Mouse (Mus musculus) MEL (cell line): ENCODE results near the gene Pakap. TPM values are rescaled to one million over a fixed set of nuclear protein-coding genes. Genes with fewer than 3 reads are reported as not detected.

Source experiments
- DNase-seq: peaks from one replicate; pipeline ENCODE4 v3.0.0; 2011; ENCODE audit warnings: low read depth, low spot score
- H3K27ac ChIP-seq: 2 replicates; pipeline ENCODE4 v1.5.1; 2012; ENCODE audit warnings: low read depth, mild to moderate bottlenecking, control low read depth, low read length, moderate library complexity; ENCODE audit not compliant: control insufficient read depth
- H3K27me3 ChIP-seq, 2 experiments: fragments of 150-350 bp in 1 of 2; sonication (generic) in 1 of 2; 2 replicates each; pipeline ENCODE4 v1.6.1; 2012; ENCODE audit warnings: low read length in 2 of 2, mild to moderate bottlenecking in 2 of 2, improper control_type of control experiment in 1 of 2, moderate library complexity in 1 of 2; ENCODE audit not compliant: insufficient read depth in 2 of 2, control insufficient read depth in 1 of 2
- H3K36me3 ChIP-seq, 2 experiments: 2 replicates each; pipeline ENCODE4 v1.6.1; 2012 to 2014; ENCODE audit warnings: low read length in 2 of 2, improper control_type of control experiment in 1 of 2, inconsistent platforms in 1 of 2, mild to moderate bottlenecking in 1 of 2; ENCODE audit not compliant: insufficient read depth in 2 of 2, control insufficient read depth in 1 of 2
- H3K4me1 ChIP-seq, 2 experiments: fragments of 150-350 bp in 1 of 2; sonication (generic) in 1 of 2; 2 replicates each; pipeline ENCODE4 v1.6.1; 2012; ENCODE audit warnings: low read length in 2 of 2, improper control_type of control experiment in 1 of 2, mild to moderate bottlenecking in 1 of 2; ENCODE audit not compliant: insufficient read depth in 2 of 2, control insufficient read depth in 1 of 2
- H3K4me3 ChIP-seq, 2 experiments: fragments of 150-350 bp in 1 of 2; sonication (generic) in 1 of 2; 2 replicates each; pipeline ENCODE4 v1.5.1; 2012; ENCODE audit warnings: low read depth in 2 of 2, low read length in 2 of 2, mild to moderate bottlenecking in 2 of 2, moderate library complexity in 2 of 2, control low read depth in 1 of 2, improper control_type of control experiment in 1 of 2; ENCODE audit not compliant: control insufficient read depth in 1 of 2, insufficient read depth in 1 of 2
- H3K79me2 ChIP-seq: 2 replicates; pipeline ENCODE4 v1.6.1; 2012; ENCODE audit warnings: mild to moderate bottlenecking, low read length, moderate library complexity; ENCODE audit not compliant: control insufficient read depth, poor library complexity, insufficient read depth
- H3K9ac ChIP-seq: 2 replicates; pipeline ENCODE4 v1.6.1; 2012; ENCODE audit warnings: low read depth, mild to moderate bottlenecking, control low read depth, low read length, moderate library complexity; ENCODE audit not compliant: control insufficient read depth, poor library complexity, severe bottlenecking
- H3K9me3 ChIP-seq: fragments of 150-350 bp; sonication (generic); replicated peaks from 2 replicates; pipeline ENCODE4 v1.6.1; 2012; ENCODE audit warnings: mild to moderate bottlenecking, low read length, improper control_type of control experiment, moderate library complexity; ENCODE audit not compliant: insufficient read depth
- CHD2 ChIP-seq: IDR thresholded peaks from 2 replicates; pipeline ENCODE4 v1.6.1; 2011; ENCODE audit warnings: low read length, improper control_type of control experiment
- ELF1 ChIP-seq: IDR thresholded peaks from 2 replicates; pipeline ENCODE4 v1.6.1; 2014; ENCODE audit warnings: low read depth, mild to moderate bottlenecking, inconsistent platforms, low read length, improper control_type of control experiment, moderate library complexity
- ETS1 ChIP-seq: IDR thresholded peaks from 2 replicates; pipeline ENCODE4 v1.6.1; 2012; ENCODE audit warnings: low read depth, mild to moderate bottlenecking, inconsistent platforms, low read length, improper control_type of control experiment, moderate library complexity
- GATA1 ChIP-seq: IDR thresholded peaks from 2 replicates; pipeline ENCODE4 v1.6.1; 2011; ENCODE audit warnings: low read depth, low read length, improper control_type of control experiment
- KAT2A ChIP-seq: conservative IDR thresholded peaks from 2 replicates; pipeline ENCODE4 v1.6.1; 2012; ENCODE audit warnings: low read depth, low read length, improper control_type of control experiment, inconsistent platforms
- MAFK ChIP-seq: IDR thresholded peaks from 2 replicates; pipeline ENCODE4 v1.6.1; 2011; ENCODE audit warnings: low read depth, mild to moderate bottlenecking, low read length, improper control_type of control experiment, borderline replicate concordance
- MAX ChIP-seq: IDR thresholded peaks from 2 replicates; pipeline ENCODE4 v1.6.1; 2011; ENCODE audit warnings: low read length, improper control_type of control experiment
- MAZ ChIP-seq: IDR thresholded peaks from 2 replicates; pipeline ENCODE4 v1.6.1; 2012; ENCODE audit warnings: low read depth, mild to moderate bottlenecking, inconsistent platforms, low read length, improper control_type of control experiment
- NELFE ChIP-seq: IDR thresholded peaks from 2 replicates; pipeline ENCODE4 v1.6.1; 2011; ENCODE audit warnings: low read depth, low read length, improper control_type of control experiment
- POLR2AphosphoS2 ChIP-seq: IDR thresholded peaks from 2 replicates; pipeline ENCODE4 v1.6.1; 2011; ENCODE audit warnings: low read length, improper control_type of control experiment
- POLR2AphosphoS5 ChIP-seq: IDR thresholded peaks from 2 replicates; pipeline ENCODE4 v1.6.1; 2012; ENCODE audit warnings: low read depth, borderline replicate concordance, mild to moderate bottlenecking, inconsistent platforms, low read length, moderate library complexity, mixed read lengths
- RAD21 ChIP-seq: IDR thresholded peaks from 2 replicates; pipeline ENCODE4 v1.6.1; 2011; ENCODE audit warnings: mild to moderate bottlenecking, low read depth, low read length, improper control_type of control experiment
- RCOR1 ChIP-seq: IDR thresholded peaks from 2 replicates; pipeline ENCODE4 v1.6.1; 2012; ENCODE audit warnings: low read depth, mild to moderate bottlenecking, inconsistent platforms, low read length, improper control_type of control experiment
- SIN3A ChIP-seq: IDR thresholded peaks from 2 replicates; pipeline ENCODE4 v1.6.1; 2012; ENCODE audit warnings: low read length, improper control_type of control experiment, inconsistent platforms
- TCF12 ChIP-seq: IDR thresholded peaks from 2 replicates; pipeline ENCODE4 v1.6.1; 2014; ENCODE audit warnings: low read depth, mild to moderate bottlenecking, inconsistent platforms, low read length, improper control_type of control experiment, moderate library complexity
- USF2 ChIP-seq, 2 experiments: IDR thresholded peaks; 2 replicates each; pipeline ENCODE4 v1.6.1; 2011 to 2012; ENCODE audit warnings: improper control_type of control experiment in 2 of 2, low read length in 2 of 2, borderline replicate concordance in 1 of 2, inconsistent platforms in 1 of 2, low read depth in 1 of 2, mild to moderate bottlenecking in 1 of 2; ENCODE audit not compliant: insufficient read depth in 1 of 2
- ZC3H11A ChIP-seq: IDR thresholded peaks from 2 replicates; pipeline ENCODE4 v1.6.1; 2012; ENCODE audit warnings: low read depth, mild to moderate bottlenecking, inconsistent platforms, low read length, improper control_type of control experiment
- ZMIZ1 ChIP-seq: IDR thresholded peaks from 2 replicates; pipeline ENCODE4 v1.6.1; 2012; ENCODE audit warnings: low read depth, mild to moderate bottlenecking, inconsistent platforms, low read length, improper control_type of control experiment, moderate library complexity
- polyA plus RNA-seq, 2 experiments: library from polyadenylated mRNA; stranded (reverse) in 1 of 2; unstranded in 1 of 2; fragments of >175 nt in 1 of 2; fragments of >200 nt in 1 of 2; gene quantifications; 2 replicates each; pipeline versions ENCODE4 v1.2.1 to v1.2.4; 2012; ENCODE audit warnings: low replicate concordance in 2 of 2, low read depth in 1 of 2; ENCODE audit not compliant: insufficient read length in 2 of 2, insufficient read depth in 1 of 2, missing spikeins in 1 of 2
- total RNA-seq: library from RNA; depleted of rRNA; stranded (reverse); fragments of 300-350 nt; gene quantifications from 2 replicates; pipeline ENCODE4 v1.2.3, GENCODE M21; 2012

The Pakap gene
- total and polyA plus RNA-seq, 3 experiments: not detected

DNA sequence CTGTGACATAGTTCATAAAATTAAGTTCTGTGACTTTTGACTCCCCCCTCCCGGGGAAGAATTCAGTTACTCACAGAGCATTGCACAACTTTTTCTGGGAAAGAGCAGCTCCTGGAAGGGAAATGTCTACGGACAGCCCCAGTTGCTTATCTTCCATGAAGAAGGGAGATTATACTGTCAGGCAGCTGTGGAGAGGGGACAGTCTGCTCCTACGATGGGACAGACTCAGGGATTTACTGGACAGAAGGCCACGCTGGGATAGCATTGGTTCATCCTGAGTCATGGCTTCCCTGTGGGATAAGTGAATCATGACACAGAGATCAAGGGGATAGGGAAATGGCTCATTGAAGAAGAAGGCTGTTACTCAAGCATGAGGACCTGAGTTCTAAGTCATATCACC, 271.4 kb downstream of the Pakap start:
- no peaks in the 10 kb centered on the region for H3K79me2 ChIP-seq
- no peaks in the 10 kb centered on the region for H3K9me3 ChIP-seq
- H3K27ac ChIP-seq: no peak overlapping the region
- no peak overlapping the region for H3K9ac ChIP-seq
- TF ChIP-seq KAT2A (no peak), RCOR1 (no peak), RAD21 (no peak), ZMIZ1 (no peak), USF2 (IDR thresholded peaks at IDR 0.05; ENCODE audit: borderline replicate concordance in 1 of 2, insufficient read depth in 1 of 2, low read depth in 1 of 2, low read length in 2 of 2) (no peak), MAX (no peak), MAZ (no peak), SIN3A (no peak), POLR2AphosphoS2 (no peak), ZC3H11A (no peak), ETS1 (no peak), NELFE (no peak), ELF1 (no peak), TCF12 (no peak), CHD2 (no peak)
- H3K4me1 ChIP-seq: peaks cover 0 to 4% of the 10 kb centered on the region in 2 experiments; a peak in 3 of 4 replicates
- H3K27me3 ChIP-seq: no peaks in the 10 kb centered on the region
- H3K36me3 ChIP-seq: peaks cover 0 to 2% of the 10 kb centered on the region in 2 experiments; a peak in 1 of 4 replicates
- no peak overlapping the region for H3K4me3 ChIP-seq
- DNase-seq: no peak

GRCm38 (mm10) chr4:57841911-57842310, 273.9 kb downstream of the Pakap start:
- H3K9me3 ChIP-seq: no peaks in the 10 kb centered on the region
- no peak overlapping the region for H3K9ac ChIP-seq
- H3K4me1 ChIP-seq: peaks cover 0 to 4% of the 10 kb centered on the region in 2 experiments; a peak in 3 of 4 replicates
- no peaks in the 10 kb centered on the region for H3K27me3 ChIP-seq
- no peak overlapping the region for H3K27ac ChIP-seq
- TF ChIP-seq CHD2 (no peak), GATA1 (no peak), MAFK (no peak), POLR2AphosphoS5 (no peak)
- H3K4me3 ChIP-seq: no peak overlapping the region
- no peak for DNase-seq
- peaks cover 0 to 2% of the 10 kb centered on the region in 2 experiments; a peak in 1 of 4 replicates for H3K36me3 ChIP-seq
- no peaks in the 10 kb centered on the region for H3K79me2 ChIP-seq
